Mouse (Mus musculus) left cerebral cortex, adult 18-20 months (tissue): ENCODE results near the gene Glis3. TPM values are rescaled to one million over a fixed set of nuclear protein-coding genes. Genes with fewer than 3 reads are reported as not detected.

Experiments
- DNase-seq, 2 experiments: peaks; one replicate each; pipeline ENCODE4 v3.0.0; 2021 to 2022; ENCODE audit warnings: low spot score in 2 of 2, mixed read lengths in 1 of 2
- total RNA-seq, 2 experiments: library from RNA; stranded (reverse); gene quantifications; 2 replicates each; pipeline ENCODE4 v1.2.3; 2021

The Glis3 gene
- total RNA-seq, 2 experiments from 2014 or later, result 7.3 to 7.5 TPM

- DNase-seq, result no peak
Observed at GRCm38 (mm10) chr19:28594215-28594614, 85.7 kb downstream of the Glis3 start.

- no peak for DNase-seq
Observed at GRCm38 (mm10) chr19:28592981-28593380, 86.9 kb downstream of the Glis3 start.

GRCm38 (mm10) chr19:28591736-28592477 lies 88.0 kb downstream of the Glis3 start:
- DNase-seq, result no peak

GRCm38 (mm10) chr19:28580499-28580898 lies 99.4 kb downstream of the Glis3 start:
- DNase-seq, result peak; percentile 7 to 57

GRCm38 (mm10) chr19:28579724-28580375 lies 100.0 kb downstream of the Glis3 start:
- no peak for DNase-seq

GRCm38 (mm10) chr19:28577023-28577422 lies 102.9 kb downstream of the Glis3 start:
- DNase-seq, result peak; percentile 5 to 20

GRCm38 (mm10) chr19:28576619-28577018 lies 103.3 kb downstream of the Glis3 start:
- DNase-seq, result no peak

GRCm38 (mm10) chr19:28573641-28574040 lies 106.2 kb downstream of the Glis3 start:
- no peak for DNase-seq

GRCm38 (mm10) chr19:28569856-28570255 lies 110.0 kb downstream of the Glis3 start:
- DNase-seq, result no peak

- no peak for DNase-seq
Observed at GRCm38 (mm10) chr19:28567100-28567499, 112.8 kb downstream of the Glis3 start.

- DNase-seq, result no peak
Observed at GRCm38 (mm10) chr19:28566554-28566953, 113.3 kb downstream of the Glis3 start.

GRCm38 (mm10) chr19:28561697-28562002 lies 118.2 kb downstream of the Glis3 start:
- no peak for DNase-seq

- DNase-seq, result no peak
Observed at GRCm38 (mm10) chr19:28560801-28561696, 118.8 kb downstream of the Glis3 start.

GRCm38 (mm10) chr19:28559836-28560235 lies 120.0 kb downstream of the Glis3 start:
- DNase-seq, result no peak

GRCm38 (mm10) chr19:28559400-28559799 lies 120.5 kb downstream of the Glis3 start:
- DNase-seq, result no peak

GRCm38 (mm10) chr19:28558661-28559060 lies 121.2 kb downstream of the Glis3 start:
- DNase-seq, result no peak

- no peak for DNase-seq
Observed at GRCm38 (mm10) chr19:28557559-28558328, 122.1 kb downstream of the Glis3 start.

- no peak for DNase-seq
Observed at GRCm38 (mm10) chr19:28555181-28555929, 124.5 kb downstream of the Glis3 start.

- no peak for DNase-seq
Observed at GRCm38 (mm10) chr19:28550611-28551010, 129.3 kb downstream of the Glis3 start.

GRCm38 (mm10) chr19:28546933-28547332 lies 132.9 kb downstream of the Glis3 start:
- DNase-seq, result no peak
